Mouse (Mus musculus) neural tube, embryonic 11.5 days (tissue): Measurements from ENCODE around the gene Nek4. TPM values are rescaled to one million over a fixed set of nuclear protein-coding genes. Genes with fewer than 3 reads are reported as not detected.

Experiments used
- ATAC-seq: fragments of 200-750 bp; cut with Nextera tagmentation; 2 replicates; pipeline ENCODE4 v1.8.0; 2017; ENCODE audit warnings: moderate number of reproducible peaks, mild to moderate bottlenecking, moderate TSS enrichment, moderate library complexity; ENCODE audit not compliant: insufficient read depth, low FRiP score, low TSS enrichment
- DNase-seq: peaks from one replicate; pipeline ENCODE4 v3.0.0-alpha.2; 2015; ENCODE audit warnings: low spot score
- H3K27ac ChIP-seq: fragments of 300-500 bp; sonication (generic); 2 replicates; pipeline ENCODE4 v1.5.1; 2014; ENCODE audit warnings: low read depth, mild to moderate bottlenecking, low read length
- H3K27me3 ChIP-seq: fragments of 300-500 bp; sonication (generic); 2 replicates; pipeline ENCODE4 v1.6.1; 2014; ENCODE audit warnings: mild to moderate bottlenecking, low read length, mixed read lengths; ENCODE audit not compliant: control insufficient read depth, insufficient read depth
- H3K36me3 ChIP-seq: fragments of 300-500 bp; sonication (generic); 2 replicates; pipeline ENCODE4 v1.6.1; 2014; ENCODE audit warnings: mild to moderate bottlenecking, low read length, moderate library complexity, mixed read lengths; ENCODE audit not compliant: control insufficient read depth, insufficient read depth
- H3K4me1 ChIP-seq: fragments of 300-500 bp; sonication (generic); 2 replicates; pipeline ENCODE4 v1.6.1; 2014; ENCODE audit warnings: low read length, mixed read lengths; ENCODE audit not compliant: control insufficient read depth, insufficient read depth
- H3K4me2 ChIP-seq: fragments of 300-500 bp; sonication (generic); 2 replicates; pipeline ENCODE4 v1.6.1; 2014; ENCODE audit warnings: low read depth, mild to moderate bottlenecking, moderate library complexity
- H3K4me3 ChIP-seq: fragments of 300-500 bp; sonication (generic); 2 replicates; pipeline ENCODE4 v1.5.1; 2014; ENCODE audit warnings: low read depth, low read length
- H3K9ac ChIP-seq: fragments of 300-500 bp; sonication (generic); 2 replicates; pipeline ENCODE4 v1.6.1; 2014; ENCODE audit warnings: mild to moderate bottlenecking, low read length
- H3K9me3 ChIP-seq: fragments of 300-500 bp; sonication (generic); 2 replicates; pipeline ENCODE4 v1.6.1; 2016; ENCODE audit warnings: low read length; ENCODE audit not compliant: control insufficient read depth
- WGBS: fragments of 180-500 bp; shearing (Covaris S2); extraction: QIAGEN DNeasy Blood & Tissue Kit; methylation state at CpG from one replicate; pipeline ENCODE4 v1.1.7; 2014; 5-methylcytosine and 5-hydroxymethylcytosine counted together
- polyA plus RNA-seq: library from polyadenylated mRNA; unstranded; fragments of >200 nt; fragmentation: Nextera tagmentation; extraction: Ambion mirVana; gene quantifications from 2 replicates; pipeline ENCODE4 v1.2.1, GENCODE M21; 2014

Nek4 gene
- 15.9 and 17.0 TPM in 2 replicates for polyA plus RNA-seq

DNA sequence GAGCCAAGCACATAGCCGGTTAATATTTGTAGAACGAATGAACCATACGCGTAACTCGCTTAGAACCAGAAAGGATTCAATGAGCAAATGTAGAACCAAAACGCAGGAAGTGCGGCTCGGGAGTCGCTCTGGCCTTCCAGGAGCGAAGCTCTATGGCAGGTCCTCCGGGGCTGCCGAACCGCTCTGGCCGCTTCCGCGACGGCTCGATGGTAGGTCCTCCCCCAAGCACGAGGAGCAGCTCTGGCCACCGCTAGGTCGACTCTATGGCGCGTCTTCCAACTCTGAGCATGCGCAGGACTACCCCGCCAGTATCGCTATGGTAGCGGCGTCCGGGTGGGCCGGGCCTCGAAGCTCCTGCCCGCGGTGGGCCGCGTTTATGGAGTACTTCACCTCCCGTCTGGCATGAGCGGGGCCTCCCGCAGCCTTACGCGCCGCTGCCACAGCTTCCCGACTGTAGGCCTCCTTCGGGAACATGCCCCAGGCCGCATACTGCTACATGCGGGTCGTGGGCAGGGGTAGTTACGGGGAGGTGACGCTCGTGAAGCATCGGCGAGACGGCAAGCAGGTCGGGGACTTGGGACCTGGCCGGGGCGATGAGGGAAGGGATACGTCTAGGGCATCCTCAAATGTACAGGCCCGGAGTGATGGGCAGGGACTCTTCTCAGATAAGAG lies at the start of gene Nek4:
Gene Nek4 (plus strand): TSS at position 224 of the 672 bp plus-strand sequence.
- under 1% methylated on average over 57 of the region's 57 CpGs for WGBS
- peak; percentile 95 for DNase-seq
- peak within 1 kb of the TSS; percentile 72 for H3K4me2 ChIP-seq
- H3K27me3 ChIP-seq = no peaks in the 10 kb centered on the region
- H3K27ac ChIP-seq = 0 out of 2 replicates have a peak within 1 kb of the TSS, but pooled peaks have one; percentile 20
- no peaks in the 10 kb centered on the region for H3K36me3 ChIP-seq
- H3K4me1 ChIP-seq = 0 out of 2 replicates have a peak, but pooled peaks cover 4% of the 10 kb centered on the region
- peak within 1 kb of the TSS; percentile 80 for H3K9ac ChIP-seq
- no peaks in the 10 kb centered on the region for H3K9me3 ChIP-seq
- peak; percentile 97 for ATAC-seq
- peak within 1 kb of the TSS; percentile 71 for H3K4me3 ChIP-seq

- WGBS = 89% methylated on average over 5 of the region's 5 CpGs
- no peaks in the 10 kb centered on the region for H3K27me3 ChIP-seq
- no peak for ATAC-seq
Observed at GRCm38 (mm10) chr14:30902628-30903027, 48.5 kb upstream of the Nek4 start.

DNA sequence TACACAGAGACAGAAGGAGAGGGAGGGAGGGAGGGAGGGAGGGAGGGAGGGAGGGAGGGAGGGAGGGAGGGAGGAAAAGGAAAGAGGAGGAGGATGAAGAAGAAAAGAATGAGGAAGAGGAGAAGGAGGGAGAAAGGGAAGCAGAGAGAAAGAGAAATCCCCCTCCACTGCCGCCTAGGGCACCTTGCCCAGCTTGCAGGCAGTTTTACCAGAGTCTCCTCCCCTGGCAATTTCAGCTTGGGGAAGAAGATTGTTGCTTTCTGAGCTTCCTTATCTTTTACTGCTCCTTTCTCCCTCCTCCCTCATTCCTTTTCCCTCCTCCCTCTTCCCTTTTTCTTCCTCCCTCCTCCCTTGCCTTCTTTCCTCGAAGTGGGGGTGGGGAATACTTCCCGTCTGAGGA lies 48.1 kb upstream of the Nek4 start:
- no peak overlapping the region for H3K4me3 ChIP-seq
- no peaks in the 10 kb centered on the region for H3K4me1 ChIP-seq
- 82% methylated on average over 3 of the region's 3 CpGs for WGBS
- H3K27ac ChIP-seq = no peak overlapping the region
- DNase-seq (no peak), ATAC-seq (no peak)
- H3K27me3 ChIP-seq = no peaks in the 10 kb centered on the region
- H3K9ac ChIP-seq = no peak overlapping the region
- H3K36me3 ChIP-seq = no peaks in the 10 kb centered on the region
- no peaks in the 10 kb centered on the region for H3K9me3 ChIP-seq
- H3K4me2 ChIP-seq = no peak overlapping the region

More at GRCm38 (mm10) chr14:30902628-30903027, 48.5 kb upstream of the Nek4 start:
- H3K9ac ChIP-seq = no peak overlapping the region
- no peak overlapping the region for H3K27ac ChIP-seq
- no peak for DNase-seq
- no peak overlapping the region for H3K4me2 ChIP-seq
- H3K4me3 ChIP-seq = no peak overlapping the region
- H3K36me3 ChIP-seq = no peaks in the 10 kb centered on the region
- no peaks in the 10 kb centered on the region for H3K4me1 ChIP-seq
- H3K9me3 ChIP-seq = no peaks in the 10 kb centered on the region

DNA sequence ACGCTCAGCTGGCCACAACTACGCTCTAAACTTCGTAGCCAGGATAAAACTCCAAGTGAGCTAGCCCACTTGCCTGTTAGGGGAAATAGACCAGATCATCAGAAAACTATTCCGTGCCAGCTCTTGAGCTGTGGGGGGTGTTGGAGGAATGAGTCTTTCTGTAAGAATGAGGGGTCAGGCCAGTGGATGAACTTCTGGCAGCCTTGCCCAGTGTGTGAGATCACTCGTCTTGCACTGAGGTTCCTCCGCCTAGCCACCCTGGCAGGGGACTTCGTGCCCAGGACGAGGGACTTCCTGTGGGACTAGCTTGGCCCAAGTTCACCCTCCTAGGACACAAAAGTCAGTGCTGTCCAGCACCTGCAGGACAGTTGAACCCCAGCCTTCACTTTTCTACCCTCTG lies 46.9 kb upstream of the Nek4 start:
- no peak for ATAC-seq
- WGBS = 83% methylated on average over 8 of the region's 8 CpGs
- no peaks in the 10 kb centered on the region for H3K36me3 ChIP-seq

DNA sequence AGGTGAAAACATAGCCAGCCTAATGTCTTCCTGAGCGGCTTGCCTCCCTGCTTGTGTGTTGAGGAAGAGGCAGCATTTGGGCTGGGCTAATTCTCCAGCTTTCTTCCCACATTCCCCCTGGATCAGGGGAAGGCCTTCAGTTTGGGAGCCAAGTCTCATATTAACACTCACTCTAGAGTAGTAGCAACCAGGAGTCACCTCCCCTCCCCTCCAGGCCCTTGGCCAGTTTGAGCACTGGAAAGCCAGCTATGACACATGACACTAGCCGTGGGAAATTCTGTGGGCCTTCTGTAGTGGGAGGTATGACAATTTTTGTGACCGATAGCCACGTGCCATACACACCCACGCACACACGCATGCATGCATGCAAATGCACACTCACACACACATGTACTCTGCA lies 45.2 kb upstream of the Nek4 start:
- Histone ChIP-seq H3K4me3 (no peak overlapping the region), H3K27ac (no peak overlapping the region), H3K36me3 (no peaks in the 10 kb centered on the region), H3K4me1 (no peaks in the 10 kb centered on the region), H3K9ac (no peak overlapping the region), H3K4me2 (no peak overlapping the region), H3K27me3 (no peaks in the 10 kb centered on the region), H3K9me3 (no peaks in the 10 kb centered on the region)
- DNase-seq = no peak
- no peak for ATAC-seq
- 91% methylated on average over 6 of the region's 6 CpGs for WGBS

More for the DNA sequence above, 46.9 kb upstream of the Nek4 start:
- no peak overlapping the region for H3K27ac ChIP-seq
- no peaks in the 10 kb centered on the region for H3K9me3 ChIP-seq
- H3K4me2 ChIP-seq = no peak overlapping the region
- no peaks in the 10 kb centered on the region for H3K4me1 ChIP-seq
- no peaks in the 10 kb centered on the region for H3K27me3 ChIP-seq
- no peak overlapping the region for H3K4me3 ChIP-seq
- no peak for DNase-seq
- no peak overlapping the region for H3K9ac ChIP-seq

GRCm38 (mm10) chr14:30907814-30908265 lies 43.3 kb upstream of the Nek4 start:
- Histone ChIP-seq H3K9ac (no peak overlapping the region), H3K4me1 (no peaks in the 10 kb centered on the region), H3K9me3 (no peaks in the 10 kb centered on the region), H3K4me2 (no peak overlapping the region), H3K27me3 (no peaks in the 10 kb centered on the region), H3K36me3 (no peaks in the 10 kb centered on the region), H3K4me3 (no peak overlapping the region), H3K27ac (no peak overlapping the region)
- DNase-seq = no peak
- no peak for ATAC-seq
- 76% methylated on average over 3 of the region's 3 CpGs for WGBS

DNA sequence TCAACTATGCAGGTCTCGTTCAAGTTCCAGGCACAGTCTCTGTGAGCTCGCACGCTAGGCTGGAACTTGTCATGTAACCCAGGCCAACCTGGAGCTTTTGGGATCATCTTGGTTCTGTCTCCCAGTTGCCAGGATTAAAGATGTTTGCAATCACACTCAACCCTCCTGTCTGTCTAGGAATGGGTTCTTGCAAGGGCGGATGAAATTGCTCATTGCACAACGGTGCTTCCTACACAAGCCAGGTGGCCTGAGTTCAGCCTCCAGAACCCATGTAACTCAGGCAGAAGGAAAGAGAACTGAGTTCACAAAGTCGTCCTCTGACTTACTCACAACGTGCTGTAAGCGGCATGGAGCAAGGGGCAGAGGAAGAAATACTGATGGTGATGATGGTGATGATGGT lies 40.0 kb upstream of the Nek4 start:
- Histone ChIP-seq H3K27me3 (no peaks in the 10 kb centered on the region), H3K4me2 (no peak overlapping the region), H3K9me3 (no peaks in the 10 kb centered on the region), H3K9ac (no peak overlapping the region), H3K36me3 (no peaks in the 10 kb centered on the region), H3K27ac (no peak overlapping the region), H3K4me1 (no peaks in the 10 kb centered on the region), H3K4me3 (no peak overlapping the region)
- ATAC-seq (no peak), DNase-seq (no peak)
- 88% methylated on average over 8 of the region's 8 CpGs for WGBS

DNA sequence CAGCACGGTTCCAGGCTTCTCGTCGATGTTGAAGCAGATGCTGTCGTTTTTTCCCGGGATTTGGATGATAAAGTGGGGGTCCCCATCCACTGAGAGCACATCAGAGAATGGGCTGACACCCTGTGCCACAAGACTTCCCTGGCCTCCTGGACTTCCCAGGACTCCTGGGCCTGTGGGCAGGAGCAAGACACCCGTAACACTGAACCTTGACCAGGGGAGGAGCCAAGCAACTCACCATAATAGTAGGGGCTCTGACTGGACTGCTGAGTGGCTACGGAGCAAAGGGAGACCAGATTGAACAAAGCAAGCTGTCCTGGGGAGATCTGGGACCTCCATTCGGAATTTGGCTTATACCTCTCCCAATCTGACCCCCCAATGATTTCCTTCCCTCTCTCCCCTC lies 38.5 kb upstream of the Nek4 start:
- no peaks in the 10 kb centered on the region for H3K9me3 ChIP-seq
- H3K4me3 ChIP-seq = no peak overlapping the region
- no peak overlapping the region for H3K4me2 ChIP-seq
- 83% methylated on average over 8 of the region's 8 CpGs for WGBS
- DNase-seq (no peak), ATAC-seq (no peak)
- no peak overlapping the region for H3K27ac ChIP-seq
- no peaks in the 10 kb centered on the region for H3K36me3 ChIP-seq
- H3K4me1 ChIP-seq = no peaks in the 10 kb centered on the region
- no peak overlapping the region for H3K9ac ChIP-seq
- H3K27me3 ChIP-seq = no peaks in the 10 kb centered on the region

- DNase-seq (no peak), ATAC-seq (no peak)
- no peak overlapping the region for H3K4me2 ChIP-seq
- H3K27me3 ChIP-seq = no peaks in the 10 kb centered on the region
- 89% methylated on average over 5 of the region's 5 CpGs for WGBS
- no peak overlapping the region for H3K4me3 ChIP-seq
- no peak overlapping the region for H3K27ac ChIP-seq
- H3K9me3 ChIP-seq = no peaks in the 10 kb centered on the region
- no peak overlapping the region for H3K9ac ChIP-seq
- H3K36me3 ChIP-seq = no peaks in the 10 kb centered on the region
- H3K4me1 ChIP-seq = no peaks in the 10 kb centered on the region
Observed at GRCm38 (mm10) chr14:30913404-30913803, 37.8 kb upstream of the Nek4 start.
